Mouse (Mus musculus): Measurements from ENCODE around the gene H2-DMb2. TPM values are rescaled to one million over a fixed set of nuclear protein-coding genes. Genes with fewer than 3 reads are reported as not detected.

H2-DMb2 gene
- polyA plus RNA-seq, 1 experiment from 2014 or later = 0.30 TPM

- peak within 1 kb of the TSS; percentile 99 for H3K4me3 ChIP-seq (replicated peaks)
- peaks cover 36% of the 10 kb centered on the region for H3K36me3 ChIP-seq
- peak within 1 kb of the TSS; percentile 74 for H3K4me2 ChIP-seq
- no peaks in the 10 kb centered on the region for H3K27me3 ChIP-seq
- peak within 1 kb of the TSS; percentile 100 for H3K27ac ChIP-seq
- 1% methylated on average over 96 of the region's 96 CpGs for WGBS
- peak; percentile 50 for ATAC-seq (ENCODE audit: insufficient number of reproducible peaks, insufficient read depth, low FRiP score, low TSS enrichment, low read depth)
- H3K9ac ChIP-seq (replicated peaks) = peak within 1 kb of the TSS; percentile 99
- H3K4me1 ChIP-seq (replicated peaks) = peaks cover 33% of the 10 kb centered on the region
- H3K9me3 ChIP-seq = no peaks in the 10 kb centered on the region
These were observed 23.6 kb upstream of the H2-DMb2 start, which contains the start of gene H2-DMa for GRCm38 (mm10) chr17:34119249-34120179. Gene H2-DMa, plus strand, starts transcription at chr17:34119541.

- Histone ChIP-seq H3K4me2 (peak overlapping the region; percentile 74), H3K27me3 (no peaks in the 10 kb centered on the region), H3K4me3 (replicated peaks) (peak overlapping the region; percentile 99), H3K4me1 (replicated peaks) (peaks cover 30% of the 10 kb centered on the region), H3K9me3 (no peaks in the 10 kb centered on the region), H3K27ac (peak overlapping the region; percentile 100), H3K9ac (replicated peaks) (peak overlapping the region; percentile 99), H3K36me3 (peaks cover 28% of the 10 kb centered on the region)
- under 1% methylated on average over 41 of the region's 42 CpGs for WGBS
- ATAC-seq (ENCODE audit: insufficient number of reproducible peaks, insufficient read depth, low FRiP score, low TSS enrichment, low read depth) = no peak; the same call in 1 of the 2 replicates
These were observed 22.9 kb upstream of the H2-DMb2 start for GRCm38 (mm10) chr17:34120180-34120723.

- peak overlapping the region; percentile 99 for H3K4me3 ChIP-seq (replicated peaks)
- no peaks in the 10 kb centered on the region for H3K9me3 ChIP-seq
- H3K27ac ChIP-seq = peak overlapping the region; percentile 100
- H3K27me3 ChIP-seq = no peaks in the 10 kb centered on the region
- H3K9ac ChIP-seq (replicated peaks) = peak overlapping the region; percentile 99
- whole genome bisulfite sequencing = under 1% methylated on average over 31 of the region's 31 CpGs
- peaks cover 25% of the 10 kb centered on the region for H3K4me1 ChIP-seq (replicated peaks)
- peak; percentile 44 for ATAC-seq (ENCODE audit: insufficient number of reproducible peaks, insufficient read depth, low FRiP score, low TSS enrichment, low read depth)
- peaks cover 23% of the 10 kb centered on the region for H3K36me3 ChIP-seq
- peak overlapping the region; percentile 74 for H3K4me2 ChIP-seq
These were observed 22.3 kb upstream of the H2-DMb2 start for GRCm38 (mm10) chr17:34120814-34121171.

- peak overlapping the region; percentile 99 for H3K9ac ChIP-seq (replicated peaks)
- H3K9me3 ChIP-seq = no peaks in the 10 kb centered on the region
- peak overlapping the region; percentile 99 for H3K4me3 ChIP-seq (replicated peaks)
- H3K27me3 ChIP-seq = no peaks in the 10 kb centered on the region
- H3K36me3 ChIP-seq = peaks cover 24% of the 10 kb centered on the region
- H3K27ac ChIP-seq = peak overlapping the region; percentile 100
- under 1% methylated on average over 31 of the region's 35 CpGs for WGBS
- peaks cover 23% of the 10 kb centered on the region for H3K4me1 ChIP-seq (replicated peaks)
- peak; percentile 68 for ATAC-seq (ENCODE audit: insufficient number of reproducible peaks, insufficient read depth, low FRiP score, low TSS enrichment, low read depth)
- peak overlapping the region; percentile 74 for H3K4me2 ChIP-seq
These were observed 21.8 kb upstream of the H2-DMb2 start for GRCm38 (mm10) chr17:34121172-34121878.

- peak overlapping the region; percentile 99 for H3K9ac ChIP-seq (replicated peaks)
- peaks cover 20% of the 10 kb centered on the region for H3K36me3 ChIP-seq
- H3K27me3 ChIP-seq = no peaks in the 10 kb centered on the region
- H3K4me3 ChIP-seq (replicated peaks) = peak overlapping the region; percentile 99
- peaks cover 23% of the 10 kb centered on the region for H3K4me1 ChIP-seq (replicated peaks)
- peak overlapping the region; percentile 74 for H3K4me2 ChIP-seq
- H3K27ac ChIP-seq = peak overlapping the region; percentile 100
- no peak for ATAC-seq (ENCODE audit: insufficient number of reproducible peaks, insufficient read depth, low FRiP score, low TSS enrichment, low read depth)
- H3K9me3 ChIP-seq = no peaks in the 10 kb centered on the region
- 2% methylated on average over 10 of the region's 10 CpGs for WGBS
These were observed 21.3 kb upstream of the H2-DMb2 start for GRCm38 (mm10) chr17:34121879-34122187.

- Histone ChIP-seq H3K27me3 (no peaks in the 10 kb centered on the region), H3K4me3 (replicated peaks) (peak within 1 kb of the TSS; percentile 99), H3K27ac (peak within 1 kb of the TSS; percentile 100), H3K4me2 (peak within 1 kb of the TSS; percentile 74), H3K9me3 (no peaks in the 10 kb centered on the region), H3K9ac (replicated peaks) (peak within 1 kb of the TSS; percentile 99), H3K4me1 (replicated peaks) (peaks cover 24% of the 10 kb centered on the region), H3K36me3 (peaks cover 15% of the 10 kb centered on the region)
- WGBS = under 1% methylated on average over 75 of the region's 75 CpGs
- ATAC-seq (ENCODE audit: insufficient number of reproducible peaks, insufficient read depth, low FRiP score, low TSS enrichment, low read depth) = peak; percentile 28
These were observed 20.7 kb upstream of the H2-DMb2 start, which contains the start of gene Brd2 for GRCm38 (mm10) chr17:34122188-34122984. Gene Brd2, minus strand, starts transcription at chr17:34122634.

- Histone ChIP-seq H3K9ac (replicated peaks) (peak overlapping the region; percentile 99), H3K4me1 (replicated peaks) (peaks cover 31% of the 10 kb centered on the region), H3K36me3 (peaks cover 14% of the 10 kb centered on the region), H3K27me3 (no peaks in the 10 kb centered on the region), H3K4me3 (replicated peaks) (peak overlapping the region; percentile 99), H3K9me3 (no peaks in the 10 kb centered on the region), H3K27ac (peak overlapping the region; percentile 100), H3K4me2 (peak overlapping the region; percentile 74)
- ATAC-seq (ENCODE audit: insufficient number of reproducible peaks, insufficient read depth, low FRiP score, low TSS enrichment, low read depth) = no peak
- WGBS = 3% methylated on average over 7 of the region's 7 CpGs
These were observed 20.0 kb upstream of the H2-DMb2 start for GRCm38 (mm10) chr17:34123111-34123510.

GRCm38 (mm10) chr17:34123518-34123917 is 19.6 kb upstream of the H2-DMb2 start:
- Histone ChIP-seq H3K27me3 (no peaks in the 10 kb centered on the region), H3K4me1 (replicated peaks) (peaks cover 35% of the 10 kb centered on the region), H3K36me3 (peaks cover 10% of the 10 kb centered on the region), H3K4me3 (replicated peaks) (peak overlapping the region; percentile 99), H3K9me3 (no peaks in the 10 kb centered on the region), H3K27ac (peak overlapping the region; percentile 100), H3K9ac (replicated peaks) (peak overlapping the region; percentile 99), H3K4me2 (peak overlapping the region; percentile 74)
- WGBS = 18% methylated on average over 2 of the region's 2 CpGs
- ATAC-seq (ENCODE audit: insufficient number of reproducible peaks, insufficient read depth, low FRiP score, low TSS enrichment, low read depth) = no peak

- no peak overlapping the region for H3K4me3 ChIP-seq (replicated peaks)
- H3K36me3 ChIP-seq = peaks cover 7% of the 10 kb centered on the region; the same call in 1 of the 2 replicates
- H3K4me2 ChIP-seq = no peak overlapping the region
- H3K9ac ChIP-seq (replicated peaks) = no peak overlapping the region
- H3K4me1 ChIP-seq (replicated peaks) = peaks cover 47% of the 10 kb centered on the region
- no peak for ATAC-seq (ENCODE audit: insufficient number of reproducible peaks, insufficient read depth, low FRiP score, low TSS enrichment, low read depth)
- 84% methylated on average over 6 of the region's 6 CpGs for WGBS
- H3K27me3 ChIP-seq = no peaks in the 10 kb centered on the region
- no peak overlapping the region for H3K27ac ChIP-seq
- no peaks in the 10 kb centered on the region for H3K9me3 ChIP-seq
These were observed 18.5 kb upstream of the H2-DMb2 start for GRCm38 (mm10) chr17:34124649-34125048.

- no peak overlapping the region for H3K4me3 ChIP-seq (replicated peaks)
These were observed 16.2 kb upstream of the H2-DMb2 start for GRCm38 (mm10) chr17:34126826-34127420.

More at GRCm38 (mm10) chr17:34126826-34127420, 16.2 kb upstream of the H2-DMb2 start:
- peak overlapping the region; percentile 46; the same call in 1 of the 2 replicates for H3K27ac ChIP-seq
- no peak overlapping the region for H3K9ac ChIP-seq (replicated peaks)
- H3K4me2 ChIP-seq = 0 out of 2 replicates have a peak overlapping the region, but pooled peaks have one; percentile 1
- WGBS = 44% methylated on average over 9 of the region's 9 CpGs
- no peak for ATAC-seq (ENCODE audit: insufficient number of reproducible peaks, insufficient read depth, low FRiP score, low TSS enrichment, low read depth)
- H3K36me3 ChIP-seq = peaks cover 7% of the 10 kb centered on the region; the same call in 1 of the 2 replicates
- H3K4me1 ChIP-seq (replicated peaks) = peaks cover 47% of the 10 kb centered on the region
- no peaks in the 10 kb centered on the region for H3K27me3 ChIP-seq
- no peaks in the 10 kb centered on the region for H3K9me3 ChIP-seq
